Mouse (Mus musculus) CD4-positive helper T cell, adult 2 months (primary cell): Measurements from ENCODE around the gene Gusb.

Experiments used
- DNase-seq: peaks from one replicate; pipeline ENCODE4 v3.0.0-alpha.2; 2012; ENCODE audit warnings: low read depth, missing footprints, low spot score

Gene Gusb

GRCm38 (mm10) chr5:130023767-130024539, 21.1 kb upstream of the Gusb start:
- peak; percentile 90 for DNase-seq

- DNase-seq, result no peak
Measured at GRCm38 (mm10) chr5:130023067-130023766, 20.4 kb upstream of the Gusb start.

- DNase-seq, result no peak
Measured at GRCm38 (mm10) chr5:130022366-130022765, 19.5 kb upstream of the Gusb start.

GRCm38 (mm10) chr5:130021361-130021966, 18.6 kb upstream of the Gusb start:
- DNase-seq, result no peak

GRCm38 (mm10) chr5:130019461-130019860, 16.6 kb upstream of the Gusb start:
- DNase-seq, result no peak

GRCm38 (mm10) chr5:130015104-130015503, 12.3 kb upstream of the Gusb start:
- DNase-seq, result no peak

GRCm38 (mm10) chr5:130010961-130011360, 8.1 kb upstream of the Gusb start:
- no peak for DNase-seq

GRCm38 (mm10) chr5:130009784-130010183, 6.9 kb upstream of the Gusb start:
- DNase-seq, result no peak

GRCm38 (mm10) chr5:130008034-130008590, 5.3 kb upstream of the Gusb start:
- no peak for DNase-seq

GRCm38 (mm10) chr5:130007344-130007743, 4.5 kb upstream of the Gusb start:
- peak; percentile 47 for DNase-seq

GRCm38 (mm10) chr5:130003229-130003628, 380 bp upstream of the Gusb start:
- DNase-seq, result no peak

- DNase-seq, result no peak
Measured at GRCm38 (mm10) chr5:130001356-130001987, 1.4 kb downstream of the Gusb start.

GRCm38 (mm10) chr5:130000735-130001134, 2.1 kb downstream of the Gusb start:
- DNase-seq, result no peak

GRCm38 (mm10) chr5:129999097-129999496, 3.8 kb downstream of the Gusb start:
- peak; percentile 78 for DNase-seq

GRCm38 (mm10) chr5:129997700-129998099, 5.1 kb downstream of the Gusb start:
- DNase-seq, result no peak

GRCm38 (mm10) chr5:129994989-129995388, 7.9 kb downstream of the Gusb start:
- no peak for DNase-seq

GRCm38 (mm10) chr5:129993374-129993773, 9.5 kb downstream of the Gusb start:
- DNase-seq, result no peak

GRCm38 (mm10) chr5:129991898-129992297, 11.0 kb downstream of the Gusb start:
- no peak for DNase-seq

GRCm38 (mm10) chr5:129989376-129989775, 13.5 kb downstream of the Gusb start:
- DNase-seq, result no peak

GRCm38 (mm10) chr5:129980216-129980615, 22.6 kb downstream of the Gusb start:
- DNase-seq, result no peak

- DNase-seq, result no peak
Measured at GRCm38 (mm10) chr5:129978608-129979007, 24.2 kb downstream of the Gusb start.

GRCm38 (mm10) chr5:129977768-129978167, 25.1 kb downstream of the Gusb start:
- DNase-seq, result no peak
